Mouse (Mus musculus) heart, embryonic 16.5 days (tissue): ENCODE measurements around the gene Lck. TPM values are rescaled to one million over a fixed set of nuclear protein-coding genes. Genes with fewer than 3 reads are reported as not detected.
A peak's percentile ranks its signal among the peaks of the same experiment; 100 is the strongest.

Experiments
- ATAC-seq: fragments of 200-750 bp; cut with Nextera tagmentation; replicated peaks from 2 replicates; pipeline ENCODE4 v1.8.0; 2017; ENCODE audit warnings: moderate number of reproducible peaks; ENCODE audit not compliant: insufficient read depth, low FRiP score; ENCODE audit errors: extremely low read depth
- H3K27ac ChIP-seq: fragments of 300-500 bp; sonication (generic); 2 replicates; pipeline ENCODE4 v1.5.1; 2014; ENCODE audit warnings: mild to moderate bottlenecking, low read length, control low read depth, moderate library complexity
- H3K27me3 ChIP-seq: fragments of 300-500 bp; sonication (generic); 2 replicates; pipeline ENCODE4 v1.6.1; 2014; ENCODE audit warnings: low read length, mixed read lengths; ENCODE audit not compliant: control insufficient read depth, insufficient read depth
- H3K36me3 ChIP-seq: fragments of 300-500 bp; sonication (generic); 2 replicates; pipeline ENCODE4 v1.6.1; 2014; ENCODE audit not compliant: control insufficient read depth, insufficient read depth
- H3K4me1 ChIP-seq: fragments of 300-500 bp; sonication (generic); 2 replicates; pipeline ENCODE4 v1.6.1; 2014; ENCODE audit warnings: low read length, mixed read lengths; ENCODE audit not compliant: control insufficient read depth, insufficient read depth
- H3K4me2 ChIP-seq: fragments of 300-500 bp; sonication (generic); 2 replicates; pipeline ENCODE4 v1.6.1; 2014; ENCODE audit warnings: low read depth, mild to moderate bottlenecking, control low read depth, low read length
- H3K4me3 ChIP-seq: fragments of 300-500 bp; sonication (generic); 2 replicates; pipeline ENCODE4 v1.5.1; 2014; ENCODE audit warnings: mild to moderate bottlenecking, control low read depth, low read length
- H3K9ac ChIP-seq: fragments of 300-500 bp; sonication (generic); 2 replicates; pipeline ENCODE4 v1.6.1; 2014; ENCODE audit warnings: low read length, control low read depth
- H3K9me3 ChIP-seq: fragments of 300-500 bp; sonication (generic); replicated peaks from 2 replicates; pipeline ENCODE4 v1.6.1; 2016; ENCODE audit warnings: low read length; ENCODE audit not compliant: control insufficient read depth
- WGBS: fragments of 180-500 bp; shearing (Covaris S2); extraction: QIAGEN DNeasy Blood & Tissue Kit; methylation state at CpG from one replicate; pipeline ENCODE4 v1.1.7; 2014; 5-methylcytosine and 5-hydroxymethylcytosine counted together
- polyA plus RNA-seq: library from polyadenylated mRNA; unstranded; fragments of >200 nt; fragmentation: Nextera tagmentation; extraction: Ambion mirVana; gene quantifications from 2 replicates; pipeline ENCODE4 v1.2.1, GENCODE M21; 2015

Lck gene
- polyA plus RNA-seq, 1 experiment from 2014 or later: 121 TPM

DNA sequence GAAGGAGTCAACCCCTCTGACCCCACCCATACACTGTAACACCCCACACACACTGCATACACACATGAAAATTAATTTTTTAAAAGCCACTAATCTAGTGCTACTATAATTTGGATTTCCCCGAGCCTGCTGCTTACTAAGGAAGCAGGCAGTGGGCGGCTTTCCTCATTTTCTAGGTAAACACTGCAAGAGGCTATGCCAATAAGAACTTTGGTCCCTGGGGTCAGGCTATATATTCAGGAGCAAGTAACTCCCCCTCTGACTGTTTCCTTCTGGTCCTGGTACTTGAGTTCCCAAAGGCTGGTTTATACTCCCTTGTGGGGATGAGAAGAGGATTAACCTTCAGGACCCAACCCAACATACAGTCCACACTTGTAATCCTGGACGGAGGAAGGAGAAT lies 47.6 kb downstream of the Lck start:
- peaks cover 10% of the 10 kb centered on the region for H3K4me1 ChIP-seq
- peaks cover 61% of the 10 kb centered on the region for H3K36me3 ChIP-seq
- H3K27ac ChIP-seq: no peak overlapping the region
- H3K4me3 ChIP-seq: no peak overlapping the region
- no peaks in the 10 kb centered on the region for H3K27me3 ChIP-seq
- no peak for ATAC-seq
- no peak overlapping the region for H3K9ac ChIP-seq
- WGBS: 79% methylated on average over 3 of the region's 3 CpGs
- no peaks in the 10 kb centered on the region for H3K9me3 ChIP-seq
- H3K4me2 ChIP-seq: no peak overlapping the region

DNA sequence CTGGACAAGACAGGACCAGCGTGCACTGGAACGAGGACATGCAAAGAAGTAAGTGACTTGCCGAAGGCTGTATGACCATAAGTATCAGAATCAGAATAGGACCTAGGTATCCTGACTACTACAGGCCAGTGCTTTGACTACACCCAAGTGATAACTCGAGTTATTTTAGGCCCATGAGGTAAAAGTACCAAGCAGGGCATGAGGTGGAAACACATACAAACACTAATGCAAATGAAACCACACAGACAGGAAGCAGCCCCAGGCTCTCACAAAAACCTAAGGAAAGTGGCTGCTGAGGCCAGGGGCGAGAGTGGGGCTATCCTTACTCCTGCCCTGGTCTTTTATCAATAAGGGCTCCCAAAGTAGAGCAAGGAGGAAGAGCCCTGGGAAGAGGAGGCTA lies 48.1 kb downstream of the Lck start:
- WGBS: 73% methylated on average over 5 of the region's 5 CpGs
- H3K4me1 ChIP-seq: peaks cover 10% of the 10 kb centered on the region
- no peaks in the 10 kb centered on the region for H3K9me3 ChIP-seq
- ATAC-seq: no peak
- H3K9ac ChIP-seq: no peak overlapping the region
- peak overlapping the region; percentile 4 for H3K27ac ChIP-seq
- H3K4me2 ChIP-seq: no peak overlapping the region
- no peak overlapping the region for H3K4me3 ChIP-seq
- H3K27me3 ChIP-seq: no peaks in the 10 kb centered on the region
- peaks cover 61% of the 10 kb centered on the region for H3K36me3 ChIP-seq

DNA sequence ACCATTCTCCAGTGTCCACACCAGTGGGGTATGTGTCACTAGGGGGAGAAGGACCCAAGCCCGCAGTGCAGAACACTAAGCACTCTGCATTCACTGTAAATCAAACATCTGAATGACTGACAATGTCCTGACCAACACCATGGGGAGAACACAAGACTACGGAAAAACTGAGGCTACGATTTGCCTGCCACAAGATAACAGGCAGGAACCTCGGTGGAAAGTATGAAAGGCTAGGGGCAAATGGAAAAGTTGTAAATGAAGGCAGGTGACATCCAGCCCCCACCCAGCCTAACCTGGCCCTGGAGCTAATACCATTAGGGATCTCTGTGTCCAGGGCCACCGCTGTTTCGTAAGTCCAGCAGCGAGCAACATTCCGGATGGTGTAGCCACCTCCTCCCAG lies 54.9 kb downstream of the Lck start:
- Histone ChIP-seq H3K4me1 (peaks cover 11% of the 10 kb centered on the region), H3K4me3 (no peak overlapping the region), H3K27ac (no peak overlapping the region), H3K9me3 (no peaks in the 10 kb centered on the region), H3K36me3 (peaks cover 43% of the 10 kb centered on the region), H3K4me2 (no peak overlapping the region), H3K9ac (no peak overlapping the region), H3K27me3 (no peaks in the 10 kb centered on the region)
- ATAC-seq: no peak
- 81% methylated on average over 8 of the region's 8 CpGs for WGBS

DNA sequence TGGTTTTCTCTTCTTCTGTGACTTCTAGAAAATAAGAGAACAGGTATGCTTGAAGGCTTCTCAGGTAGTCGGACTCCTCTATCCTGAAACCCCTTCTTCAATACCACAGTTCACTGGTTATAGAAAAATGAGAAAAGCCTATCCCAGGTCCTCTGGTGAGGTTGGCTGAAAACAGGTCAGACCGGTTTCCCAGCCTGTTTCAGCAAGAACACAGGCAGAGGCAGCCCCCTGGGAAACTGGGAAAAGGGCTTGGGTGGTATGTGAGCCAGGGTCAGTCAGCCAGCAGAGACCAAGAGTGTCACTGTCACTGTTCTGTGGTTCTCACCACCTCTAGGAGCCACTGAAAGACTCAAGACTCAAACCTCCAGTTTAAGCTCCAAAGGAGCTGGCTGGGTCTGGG lies 56.5 kb downstream of the Lck start:
- H3K27ac ChIP-seq: 0 out of 2 replicates have a peak overlapping the region, but pooled peaks have one; percentile 30
- H3K9ac ChIP-seq: no peak overlapping the region
- ATAC-seq: no peak
- 43% methylated on average over 2 of the region's 2 CpGs for WGBS
- no peak overlapping the region for H3K4me3 ChIP-seq
- peaks cover 29% of the 10 kb centered on the region for H3K36me3 ChIP-seq
- H3K4me2 ChIP-seq: no peak overlapping the region
- no peaks in the 10 kb centered on the region for H3K9me3 ChIP-seq
- peaks cover 20% of the 10 kb centered on the region for H3K4me1 ChIP-seq
- H3K27me3 ChIP-seq: no peaks in the 10 kb centered on the region

DNA sequence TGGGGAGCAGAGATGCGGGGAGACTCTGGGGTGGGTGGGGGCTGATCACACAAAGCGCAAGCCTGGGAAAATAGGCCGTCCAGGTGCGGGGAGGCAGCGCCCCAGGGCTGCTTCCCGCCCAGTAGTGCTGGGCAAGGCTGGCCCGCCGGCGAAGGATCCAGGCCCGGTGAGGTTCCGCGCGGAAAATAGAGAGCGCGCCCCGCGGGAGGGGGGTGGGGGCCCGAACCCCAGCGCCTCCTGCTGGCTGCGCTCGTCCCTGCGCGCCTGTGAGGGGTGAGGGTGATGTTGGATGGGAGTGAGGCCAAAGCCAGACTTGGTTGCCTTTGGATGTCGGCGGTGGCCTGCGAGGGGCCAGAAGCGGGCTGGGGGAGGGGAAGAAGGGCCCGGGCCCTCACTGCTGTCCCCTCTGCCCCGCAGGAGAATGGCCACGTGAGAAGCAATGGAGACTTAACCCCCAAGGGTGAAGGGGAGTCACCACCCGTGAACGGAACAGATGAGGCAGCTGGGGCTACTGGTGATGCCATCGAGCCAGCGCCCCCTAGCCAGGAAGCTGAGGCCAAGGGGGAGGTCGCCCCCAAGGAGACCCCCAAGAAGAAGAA lies 59.0 kb downstream of the Lck start:
- peak; percentile 53 for ATAC-seq
- under 1% methylated on average over 33 of the region's 35 CpGs for WGBS
- H3K27ac ChIP-seq: peak overlapping the region; percentile 94

DNA sequence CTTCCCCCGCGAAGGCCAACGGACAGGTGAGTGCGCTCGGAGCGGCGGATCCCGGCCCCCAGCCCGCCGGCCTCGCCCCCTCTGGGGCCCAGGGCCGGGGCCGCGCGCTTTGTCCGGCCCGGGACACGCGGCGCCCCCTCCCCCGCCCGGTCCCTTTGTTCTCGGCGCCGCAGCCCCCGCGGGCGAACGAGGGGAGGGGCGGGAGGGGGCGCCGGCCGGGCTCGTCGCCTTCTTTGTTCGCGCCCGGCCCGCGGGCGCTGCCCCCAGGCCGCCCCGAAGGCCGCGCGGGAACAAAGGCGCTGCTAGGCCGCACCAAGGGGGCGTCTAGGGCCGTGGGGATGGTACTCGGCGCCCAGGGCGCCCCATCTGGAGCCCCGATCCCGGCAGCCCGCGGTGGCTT lies 59.5 kb downstream of the Lck start:
- H3K9me3 ChIP-seq: no peaks in the 10 kb centered on the region
- H3K4me3 ChIP-seq: peak overlapping the region; percentile 94
- WGBS: under 1% methylated on average over 43 of the region's 57 CpGs
- peak overlapping the region; percentile 68 for H3K4me2 ChIP-seq
- H3K4me1 ChIP-seq: peaks cover 26% of the 10 kb centered on the region
- H3K36me3 ChIP-seq: peaks cover 7% of the 10 kb centered on the region
- peak overlapping the region; percentile 96 for H3K9ac ChIP-seq
- peak; percentile 47 for ATAC-seq
- H3K27me3 ChIP-seq: no peaks in the 10 kb centered on the region
- peak overlapping the region; percentile 94 for H3K27ac ChIP-seq

More for the DNA sequence above, 59.0 kb downstream of the Lck start:
- Histone ChIP-seq H3K9ac (peak overlapping the region; percentile 96), H3K36me3 (peaks cover 7% of the 10 kb centered on the region), H3K4me3 (peak overlapping the region; percentile 94), H3K9me3 (no peaks in the 10 kb centered on the region), H3K4me1 (peaks cover 22% of the 10 kb centered on the region), H3K27me3 (no peaks in the 10 kb centered on the region), H3K4me2 (peak overlapping the region; percentile 68)

DNA sequence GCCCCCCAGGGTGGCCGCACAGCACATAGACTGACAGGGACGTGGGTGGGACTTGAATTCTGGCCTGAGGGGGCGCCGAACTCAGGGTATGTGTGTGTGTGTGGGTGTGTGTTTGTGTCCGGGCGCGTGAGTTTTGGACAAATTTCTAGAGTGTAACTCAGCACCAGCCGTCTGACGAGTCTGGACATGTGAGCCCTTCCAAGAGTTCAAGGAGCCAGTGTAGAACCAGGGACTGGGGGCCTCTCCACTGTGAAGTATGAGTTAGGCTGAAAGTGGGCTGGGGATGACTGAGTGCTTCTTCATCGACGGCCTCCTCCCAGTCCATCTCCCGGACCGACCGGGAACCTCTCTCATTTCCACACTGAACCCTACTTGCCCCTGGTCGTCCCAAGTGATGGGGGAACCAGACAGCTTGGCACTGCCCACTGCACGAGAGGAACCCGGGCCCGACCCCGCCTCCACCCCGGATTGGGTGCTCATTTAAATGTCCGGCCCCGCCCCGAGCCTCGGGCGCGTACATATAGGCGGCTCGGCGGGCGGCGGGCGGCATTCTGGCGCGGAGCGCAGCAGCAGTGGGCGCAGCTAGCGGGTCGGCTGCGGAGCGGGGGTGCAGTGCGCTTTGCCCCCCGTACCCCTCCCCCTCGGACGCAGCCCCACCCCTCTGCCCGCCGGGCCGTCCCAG lies 60.2 kb downstream of the Lck start, which contains the start of gene Marcksl1:
Gene Marcksl1, plus strand, starts transcription at position 496 of the 682 bp plus-strand sequence.
- Histone ChIP-seq H3K4me3 (peak within 1 kb of the TSS; percentile 94), H3K9ac (peak within 1 kb of the TSS; percentile 96), H3K36me3 (peaks cover 4% of the 10 kb centered on the region; the same call in 1 of the 2 replicates), H3K27ac (peak within 1 kb of the TSS; percentile 94), H3K27me3 (no peaks in the 10 kb centered on the region), H3K4me2 (peak within 1 kb of the TSS; percentile 68), H3K9me3 (no peaks in the 10 kb centered on the region), H3K4me1 (peaks cover 32% of the 10 kb centered on the region)
- WGBS: 7% methylated on average over 47 of the region's 47 CpGs
- ATAC-seq: peak; percentile 87

DNA sequence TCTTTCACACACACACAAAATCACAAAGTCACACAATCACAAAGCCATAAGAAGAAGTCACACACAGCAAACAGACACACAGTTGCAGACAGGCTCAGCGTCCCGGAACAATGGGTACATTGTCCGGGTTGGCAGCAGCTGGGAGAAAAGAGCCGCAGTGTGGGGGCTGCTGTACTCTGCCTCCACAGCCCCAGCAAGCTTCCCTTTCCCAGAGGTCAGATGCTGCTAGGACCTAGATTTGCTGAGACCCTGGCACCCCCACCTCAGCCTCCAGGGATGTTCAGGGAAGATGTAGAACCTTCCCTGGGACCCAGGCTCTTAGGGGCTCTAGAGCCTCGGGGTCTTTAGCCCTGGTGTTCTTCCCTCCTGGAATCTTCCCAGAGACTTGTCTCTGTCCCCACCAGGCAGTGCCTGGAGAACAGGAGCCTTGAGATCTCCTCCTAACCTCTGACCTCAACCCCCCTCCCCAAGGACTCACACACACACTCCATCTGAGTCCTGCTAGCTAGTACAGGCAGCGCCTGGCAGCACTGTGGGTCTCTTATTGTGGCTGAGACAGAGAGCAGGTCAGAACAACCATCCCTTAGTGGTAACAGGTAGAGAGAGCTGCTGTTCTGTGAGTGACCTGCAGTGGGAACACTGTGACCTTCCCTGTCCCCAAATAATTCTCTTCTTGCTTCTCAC lies 61.9 kb downstream of the Lck start:
- Histone ChIP-seq H3K4me2 (no peak overlapping the region), H3K27ac (no peak overlapping the region; the same call in 1 of the 2 replicates), H3K4me3 (no peak overlapping the region), H3K9me3 (no peaks in the 10 kb centered on the region), H3K27me3 (no peaks in the 10 kb centered on the region), H3K36me3 (peaks cover 1% of the 10 kb centered on the region; the same call in 1 of the 2 replicates), H3K9ac (no peak overlapping the region), H3K4me1 (peaks cover 40% of the 10 kb centered on the region)
- 66% methylated on average over 6 of the region's 6 CpGs for WGBS
- no peak for ATAC-seq
